Mouse (Mus musculus) left cerebral cortex, adult 18-20 months (tissue): ENCODE measurements at regions not wholly inside any gene's neighbourhood (a gene's known extent, or its start where the extent isn't known, plus 50 kb on each side); places are given as distances from the start of the nearest gene placed in this dataset.

Source experiments
- DNase-seq, 2 experiments: peaks; one replicate each; pipeline ENCODE4 v3.0.0; 2021 to 2022; ENCODE audit warnings: low spot score in 2 of 2, mixed read lengths in 1 of 2

- no peak for DNase-seq
These were observed 57.6 kb upstream of the D1Pas1 start for GRCm38 (mm10) chr1:186909518-186910105.

GRCm38 (mm10) chr1:186909073-186909472 lies 58.1 kb upstream of the D1Pas1 start:
- no peak for DNase-seq

GRCm38 (mm10) chr1:186907409-186908170 lies 59.6 kb upstream of the D1Pas1 start:
- no peak for DNase-seq

GRCm38 (mm10) chr1:186905942-186906341 lies 61.3 kb upstream of the D1Pas1 start:
- DNase-seq = no peak

GRCm38 (mm10) chr1:186901548-186901947 lies 65.7 kb upstream of the D1Pas1 start:
- DNase-seq = no peak

- no peak for DNase-seq
These were observed 69.0 kb upstream of the D1Pas1 start for GRCm38 (mm10) chr1:186898203-186898602.

- no peak for DNase-seq
These were observed 77.7 kb upstream of the D1Pas1 start for GRCm38 (mm10) chr1:186889584-186889852.

- DNase-seq = no peak
These were observed 78.2 kb upstream of the D1Pas1 start for GRCm38 (mm10) chr1:186888767-186889583.

- DNase-seq = no peak
These were observed 80.1 kb upstream of the D1Pas1 start for GRCm38 (mm10) chr1:186887127-186887526.

GRCm38 (mm10) chr1:186880391-186880790 lies 86.8 kb upstream of the D1Pas1 start:
- DNase-seq = no peak

- DNase-seq = no peak
These were observed 106.4 kb upstream of the D1Pas1 start for GRCm38 (mm10) chr1:186860608-186861444.

- DNase-seq = no peak
These were observed 108.9 kb upstream of the D1Pas1 start for GRCm38 (mm10) chr1:186858285-186858684.

GRCm38 (mm10) chr1:186855474-186856036 lies 106.4 kb upstream of the Rrp15 start:
- DNase-seq = no peak

GRCm38 (mm10) chr1:186845256-186845655 lies 96.1 kb upstream of the Rrp15 start:
- no peak for DNase-seq

GRCm38 (mm10) chr1:186833896-186834800 lies 85.0 kb upstream of the Rrp15 start:
- peak; percentile 2 to 7 for DNase-seq

- DNase-seq = no peak
These were observed 84.3 kb upstream of the Rrp15 start for GRCm38 (mm10) chr1:186833441-186833895.

- DNase-seq = peak; percentile 32 to 38
These were observed 78.6 kb upstream of the Rrp15 start for GRCm38 (mm10) chr1:186827773-186828172.

GRCm38 (mm10) chr1:186808192-186808960 lies 59.2 kb upstream of the Rrp15 start:
- DNase-seq = no peak

- DNase-seq = no peak
These were observed 55.3 kb upstream of the Rrp15 start for GRCm38 (mm10) chr1:186804451-186804850.
